Mouse (Mus musculus) G1E (cell line): ENCODE measurements around the gene Xrcc3. TPM values are rescaled to one million over a fixed set of nuclear protein-coding genes. Genes with fewer than 3 reads are reported as not detected.

Source experiments
- ATAC-seq: 2 replicates; pipeline ENCODE4 v1.8.0; 2016; ENCODE audit warnings: mild to moderate bottlenecking; ENCODE audit not compliant: insufficient number of reproducible peaks, poor library complexity, low FRiP score, severe bottlenecking; ENCODE audit errors: extremely low read depth
- DNase-seq: peaks from one replicate; pipeline ENCODE4 v3.0.0; 2012; ENCODE audit warnings: low spot score
- H3K27me3 ChIP-seq: 2 replicates; pipeline ENCODE4 v1.6.1; 2012; ENCODE audit warnings: mild to moderate bottlenecking, low read length, inconsistent platforms; ENCODE audit not compliant: insufficient read depth
- H3K36me3 ChIP-seq: replicated peaks from 2 replicates; pipeline ENCODE3; 2012; ENCODE audit warnings: mild to moderate bottlenecking, inconsistent platforms
- H3K4me1 ChIP-seq: 2 replicates; pipeline ENCODE4 v1.6.1; 2012; ENCODE audit warnings: low read depth, low read length, inconsistent platforms, mixed read lengths; ENCODE audit not compliant: insufficient read depth
- H3K4me3 ChIP-seq: 2 replicates; pipeline ENCODE4 v1.5.1; 2012; ENCODE audit warnings: low read depth, mild to moderate bottlenecking, inconsistent platforms, low read length, moderate library complexity, mixed read lengths
- H3K9me3 ChIP-seq: replicated peaks from 2 replicates; pipeline ENCODE4 v1.6.1; 2012; ENCODE audit warnings: inconsistent platforms
- CTCF ChIP-seq: IDR thresholded peaks from 2 replicates; pipeline ENCODE4 v1.5.1; 2012; ENCODE audit warnings: low read depth, low read length, inconsistent platforms, mixed read lengths
- GATA1 ChIP-seq: IDR thresholded peaks from 2 replicates; pipeline ENCODE4 v1.6.1; 2012; ENCODE audit warnings: borderline replicate concordance, low read length, inconsistent platforms, mixed read lengths
- GATA2 ChIP-seq: IDR thresholded peaks from 2 replicates; pipeline ENCODE4 v1.6.1; 2012; ENCODE audit warnings: low read depth, low read length, inconsistent platforms, borderline replicate concordance
- POLR2AphosphoS5 ChIP-seq: IDR thresholded peaks from 2 replicates; pipeline ENCODE4 v1.6.1; 2012; ENCODE audit warnings: low read depth, low read length, inconsistent platforms; ENCODE audit not compliant: insufficient replicate concordance
- TAL1 ChIP-seq: conservative IDR thresholded peaks from 2 replicates; pipeline ENCODE4 v1.6.1; 2012; ENCODE audit warnings: low read depth, low read length, inconsistent platforms, mixed read lengths
- polyA plus RNA-seq: library from polyadenylated mRNA; stranded (reverse); fragments of >175 nt; gene quantifications from 2 replicates; pipeline ENCODE4 v1.2.3, GENCODE M21; 2012
- total RNA-seq, 2 experiments: library from RNA; stranded (forward) in 1 of 2; stranded (reverse) in 1 of 2; fragments of 200-1000 nt in 1 of 2; fragments of >200 nt in 1 of 2; fragmentation: Nextera tagmentation in 1 of 2; gene quantifications; 2 replicates each; pipeline ENCODE4 v1.2.3; 2014 to 2017

Gene Xrcc3
- total RNA-seq (2014; fragmentation: Nextera tagmentation): 18.3 and 26.0 TPM in 2 replicates
- 10.8 and 16.1 TPM in 2 replicates for total RNA-seq (2017)
- 13.5 and 21.7 TPM in 2 replicates for polyA plus RNA-seq

DNA sequence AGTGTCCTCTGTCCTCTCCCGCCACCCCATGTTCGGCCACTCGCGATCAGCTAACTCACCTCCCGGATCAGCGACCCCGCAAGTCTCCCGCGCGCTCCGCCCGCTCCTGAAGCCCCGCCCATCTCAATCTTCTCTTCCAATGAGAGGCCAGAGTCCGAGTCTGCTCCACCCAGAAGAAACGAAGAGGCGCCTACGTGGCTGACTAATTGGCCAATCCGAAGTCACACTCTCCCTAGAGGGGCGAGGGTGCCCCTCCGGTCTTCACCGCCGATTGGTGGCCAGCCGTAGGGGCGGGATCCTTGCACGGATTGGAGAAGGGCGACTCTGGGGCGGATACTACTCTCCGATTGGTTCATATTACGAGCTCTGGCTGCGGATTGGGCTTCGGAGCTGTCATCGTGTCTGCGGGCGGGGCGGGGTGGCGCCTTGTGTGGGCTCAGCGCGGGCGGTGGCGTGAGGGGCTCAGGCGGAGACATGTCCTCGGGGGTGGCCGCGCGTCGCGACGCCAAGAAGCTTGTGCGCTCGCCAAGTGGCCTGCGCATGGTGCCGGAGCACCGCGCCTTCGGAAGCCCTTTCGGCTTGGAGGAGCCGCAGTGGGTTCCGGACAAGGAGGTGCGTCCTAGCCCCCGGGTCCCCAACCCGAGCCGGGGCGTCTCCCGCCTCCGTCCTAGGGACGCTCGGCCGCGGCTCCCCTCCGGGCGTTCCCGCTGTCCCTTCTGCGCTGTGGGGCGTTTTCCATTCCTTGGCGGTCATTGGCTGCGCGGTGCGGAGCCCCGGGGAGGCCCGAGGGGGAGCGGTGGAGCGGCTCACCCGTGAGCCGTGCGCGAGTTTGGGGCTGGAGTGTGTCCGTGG is at the start of gene Xrcc3, which contains the start of gene Zfyve21:
Xrcc3 (minus strand) TSS at position 108 of the 852 bp plus-strand sequence.
Zfyve21 (plus strand) TSS at position 405 of the 852 bp plus-strand sequence.
- ATAC-seq: peak; percentile 92
- no peak for TF ChIP-seq TAL1
- TF ChIP-seq POLR2AphosphoS5: no peak
- TF ChIP-seq CTCF: no peak
- no peak for TF ChIP-seq GATA2
- TF ChIP-seq GATA1: no peak
- peak within 1 kb of the TSS; percentile 75 for H3K4me3 ChIP-seq

DNA sequence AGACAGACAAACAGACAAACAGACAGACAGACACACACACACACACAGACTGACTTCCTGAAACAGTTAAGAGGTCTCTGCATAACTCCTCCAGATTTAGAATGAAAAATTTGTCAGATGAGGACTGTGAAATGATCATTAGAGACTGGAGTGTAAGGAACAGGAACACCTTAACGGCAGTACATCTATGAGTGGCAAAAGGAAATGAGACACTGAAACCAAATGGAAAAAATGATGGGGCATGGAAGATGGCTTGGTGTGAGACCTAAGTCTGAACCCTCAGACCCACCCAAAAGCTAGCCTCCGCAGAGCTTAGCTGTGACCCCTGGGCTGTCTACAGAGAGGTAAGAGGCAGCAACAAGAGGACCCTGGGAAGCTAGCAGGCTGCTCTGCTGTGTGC is 41.8 kb upstream of the Xrcc3 start:
- H3K4me1 ChIP-seq: no peaks in the 10 kb centered on the region
- H3K27me3 ChIP-seq: no peaks in the 10 kb centered on the region
- H3K4me3 ChIP-seq: no peak overlapping the region
- DNase-seq (no peak), ATAC-seq (no peak)
- peaks cover 66% of the 10 kb centered on the region for H3K36me3 ChIP-seq
- no peaks in the 10 kb centered on the region for H3K9me3 ChIP-seq
- TF ChIP-seq CTCF: no peak
- no peak for TF ChIP-seq TAL1
- TF ChIP-seq POLR2AphosphoS5: no peak
- TF ChIP-seq GATA2: no peak
- TF ChIP-seq GATA1: no peak

More for the DNA sequence above, at the start of gene Xrcc3, which contains the start of gene Zfyve21:
- Histone ChIP-seq H3K4me1 (peaks cover 89% of the 10 kb centered on the region), H3K27me3 (no peaks in the 10 kb centered on the region), H3K36me3 (peaks cover 73% of the 10 kb centered on the region), H3K9me3 (no peaks in the 10 kb centered on the region)
- DNase-seq: peak; percentile 100

DNA sequence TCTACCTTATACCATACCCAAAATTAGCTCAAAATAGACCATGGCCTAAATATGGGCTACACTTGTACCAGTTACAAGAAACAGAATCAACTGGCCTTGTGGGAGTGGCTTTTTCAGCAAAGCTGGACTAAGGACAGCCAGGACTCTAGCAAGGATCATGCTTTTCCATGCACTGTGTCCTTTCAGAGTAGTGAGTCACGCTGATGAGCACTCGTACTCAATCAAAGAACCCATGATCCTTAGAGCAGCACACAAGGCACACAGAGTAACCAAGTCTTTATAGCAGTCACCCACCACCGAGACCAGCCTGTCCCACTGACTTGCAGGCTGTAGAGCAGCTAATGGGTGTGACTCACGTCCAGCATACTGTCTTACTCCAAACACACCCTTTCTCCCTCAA is 39.9 kb upstream of the Xrcc3 start:
- Histone ChIP-seq H3K36me3 (peaks cover 71% of the 10 kb centered on the region), H3K4me3 (no peak overlapping the region), H3K9me3 (peaks cover 4% of the 10 kb centered on the region; the same call in 1 of the 2 replicates), H3K27me3 (no peaks in the 10 kb centered on the region), H3K4me1 (peaks cover 2% of the 10 kb centered on the region)
- TF ChIP-seq TAL1 (no peak), POLR2AphosphoS5 (no peak), GATA2 (no peak), CTCF (no peak), GATA1 (no peak)
- ATAC-seq: no peak
- no peak for DNase-seq

- Histone ChIP-seq H3K4me3 (no peak overlapping the region), H3K9me3 (peaks cover 4% of the 10 kb centered on the region; the same call in 1 of the 2 replicates), H3K27me3 (no peaks in the 10 kb centered on the region), H3K36me3 (peaks cover 71% of the 10 kb centered on the region), H3K4me1 (peaks cover 4% of the 10 kb centered on the region)
- DNase-seq (no peak), ATAC-seq (no peak)
- TF ChIP-seq CTCF: no peak
- TF ChIP-seq TAL1: no peak
- TF ChIP-seq POLR2AphosphoS5: no peak
- no peak for TF ChIP-seq GATA1
- no peak for TF ChIP-seq GATA2
Observed at GRCm38 (mm10) chr12:111853011-111853436, 39.4 kb upstream of the Xrcc3 start.

DNA sequence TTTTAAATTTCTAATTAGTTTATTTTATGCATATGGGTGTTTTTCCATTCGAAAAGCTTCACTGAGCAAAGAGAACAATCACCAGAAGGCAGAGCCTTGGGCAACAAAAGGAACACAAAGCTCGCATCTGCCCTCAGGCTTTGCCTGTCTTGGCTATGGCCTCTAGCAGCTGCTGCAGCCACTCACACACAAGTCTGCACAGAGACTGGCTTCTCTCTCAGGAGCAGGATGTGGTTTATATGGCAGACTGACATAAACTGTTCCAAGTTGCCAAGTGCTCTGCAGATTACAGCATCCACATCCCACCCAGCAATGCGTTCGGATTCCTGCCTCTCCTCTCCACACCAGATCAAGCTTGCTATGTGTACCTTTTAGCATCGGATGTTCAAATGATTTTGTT is 38.1 kb upstream of the Xrcc3 start:
- TF ChIP-seq POLR2AphosphoS5 (no peak), CTCF (no peak), TAL1 (no peak), GATA2 (no peak), GATA1 (no peak)
- Histone ChIP-seq H3K4me3 (no peak overlapping the region), H3K27me3 (no peaks in the 10 kb centered on the region), H3K4me1 (peaks cover 8% of the 10 kb centered on the region), H3K9me3 (peaks cover 4% of the 10 kb centered on the region; the same call in 1 of the 2 replicates), H3K36me3 (peaks cover 66% of the 10 kb centered on the region)
- DNase-seq (no peak), ATAC-seq (no peak)

DNA sequence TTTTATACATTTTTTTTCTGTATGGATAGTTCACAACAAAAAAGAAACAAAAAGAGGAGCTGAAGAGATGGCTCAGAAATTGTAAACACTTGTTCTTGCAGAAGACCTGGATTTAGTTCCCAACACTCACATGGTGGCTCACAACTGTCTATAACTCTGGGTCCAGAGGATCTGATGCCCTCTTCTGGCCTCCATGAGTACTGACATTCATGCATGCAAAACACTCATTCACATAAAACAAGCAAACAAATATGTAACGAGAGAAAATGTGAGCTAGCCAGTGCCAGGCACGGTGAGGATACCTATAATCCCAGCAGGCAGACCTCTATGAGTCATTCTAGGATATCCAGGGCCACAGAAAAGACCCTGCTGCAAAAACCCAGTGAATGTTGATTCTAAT is 37.6 kb upstream of the Xrcc3 start:
- Histone ChIP-seq H3K27me3 (no peaks in the 10 kb centered on the region), H3K4me3 (no peak overlapping the region), H3K4me1 (peaks cover 9% of the 10 kb centered on the region), H3K36me3 (peaks cover 64% of the 10 kb centered on the region), H3K9me3 (peaks cover 4% of the 10 kb centered on the region; the same call in 1 of the 2 replicates)
- no peak for DNase-seq
- TF ChIP-seq POLR2AphosphoS5: no peak
- peak; percentile 28; the same call in 1 of the 2 replicates for TF ChIP-seq CTCF
- TF ChIP-seq GATA2: no peak
- ATAC-seq: no peak
